Mouse (Mus musculus) lung, postnatal 4 days (tissue): ENCODE data around the gene Gstcd.

Source experiments
- DNase-seq, 2 experiments: peaks; one replicate each; pipeline ENCODE4 v3.0.0; 2021

Gene Gstcd

GRCm38 (mm10) chr3:132996299-132996698 lies 95.5 kb downstream of the Gstcd start:
- no peak for DNase-seq

GRCm38 (mm10) chr3:132995904-132996267 lies 95.9 kb downstream of the Gstcd start:
- no peak for DNase-seq

GRCm38 (mm10) chr3:132995172-132995903 lies 96.5 kb downstream of the Gstcd start:
- peak; percentile 52 to 57 for DNase-seq

- no peak for DNase-seq
Observed at GRCm38 (mm10) chr3:132986188-132986587, 105.6 kb downstream of the Gstcd start.

- peak; percentile 69 to 75 for DNase-seq
Observed at GRCm38 (mm10) chr3:132983845-132984485, 107.9 kb downstream of the Gstcd start.

- DNase-seq, result no peak
Observed at GRCm38 (mm10) chr3:132981968-132982367, 109.9 kb downstream of the Gstcd start.

GRCm38 (mm10) chr3:132979781-132980461 lies 111.9 kb downstream of the Gstcd start:
- no peak for DNase-seq

GRCm38 (mm10) chr3:132966255-132966654 lies 125.6 kb downstream of the Gstcd start:
- DNase-seq, result no peak

- DNase-seq, result no peak
Observed at GRCm38 (mm10) chr3:132964715-132965507, 126.9 kb downstream of the Gstcd start.

- no peak for DNase-seq
Observed at GRCm38 (mm10) chr3:132962631-132963361, 129.0 kb downstream of the Gstcd start.

GRCm38 (mm10) chr3:132950529-132950880 lies 141.3 kb downstream of the Gstcd start:
- DNase-seq, result no peak

- peak; percentile 60 to 87 for DNase-seq
Observed at GRCm38 (mm10) chr3:132949791-132950528, 141.9 kb downstream of the Gstcd start, which contains the start of gene Npnt. Gene Npnt, minus strand, starts transcription at chr3:132950291.

- DNase-seq, result peak; percentile 33 to 53
Observed at GRCm38 (mm10) chr3:132949380-132949790, 142.4 kb downstream of the Gstcd start.

GRCm38 (mm10) chr3:132948298-132948795 lies 143.5 kb downstream of the Gstcd start:
- peak in 1 of 2 experiments; percentile 42 for DNase-seq

GRCm38 (mm10) chr3:132946086-132946485 lies 145.7 kb downstream of the Gstcd start:
- no peak for DNase-seq

- DNase-seq, result peak; percentile 59 to 81
Observed at GRCm38 (mm10) chr3:132945669-132946068, 146.2 kb downstream of the Gstcd start.

GRCm38 (mm10) chr3:132944609-132945008 lies 147.2 kb downstream of the Gstcd start:
- no peak for DNase-seq

GRCm38 (mm10) chr3:132944193-132944592 lies 147.6 kb downstream of the Gstcd start:
- no peak for DNase-seq

GRCm38 (mm10) chr3:132942778-132943177 lies 149.1 kb downstream of the Gstcd start:
- DNase-seq, result no peak

- peak in 1 of 2 experiments; percentile 41 for DNase-seq
Observed at GRCm38 (mm10) chr3:132940181-132940990, 151.4 kb downstream of the Gstcd start.
